Mouse (Mus musculus): ENCODE measurements at regions not wholly inside any gene's neighbourhood (a gene's known extent, or its start where the extent isn't known, plus 50 kb on each side); places are given as distances from the start of the nearest gene placed in this dataset.
"Not testable (repeated sequence)": the region's sequence is repeated elsewhere in the genome, so short reads cannot be mapped to it uniquely, and the experiment has no call there.

- no peak for DNase-seq (ENCODE audit: low spot score in 2 of 2)
Measured at GRCm38 (mm10) chr12:15654585-15654984, 162.1 kb downstream of the Trib2 start.

GRCm38 (mm10) chr12:15653357-15653763 is 163.4 kb downstream of the Trib2 start:
- DNase-seq (ENCODE audit: low spot score in 2 of 2), result no peak

DNA sequence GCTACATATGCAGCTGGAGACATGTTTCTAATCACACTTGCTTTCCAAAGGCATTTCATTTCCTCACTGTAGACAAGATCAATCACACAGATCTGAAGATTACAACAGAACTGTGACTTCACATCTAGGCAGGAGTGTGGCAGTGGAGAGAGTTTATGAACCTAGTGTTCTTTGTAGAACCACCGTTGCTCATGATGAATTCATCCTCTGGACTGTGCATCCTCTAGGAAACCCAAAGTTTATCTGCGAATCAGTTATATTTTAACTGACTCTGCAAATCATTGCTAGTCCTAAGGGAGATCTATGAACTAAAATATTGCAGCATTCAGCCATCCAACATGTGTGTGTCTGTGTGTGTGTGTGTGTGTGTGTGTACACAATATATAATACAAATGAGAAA is 165.4 kb downstream of the Trib2 start:
- no peak for DNase-seq (ENCODE audit: low spot score in 2 of 2)

GRCm38 (mm10) chr12:15649906-15650305 is 166.8 kb downstream of the Trib2 start:
- no peak for DNase-seq (ENCODE audit: low spot score in 2 of 2)

DNA sequence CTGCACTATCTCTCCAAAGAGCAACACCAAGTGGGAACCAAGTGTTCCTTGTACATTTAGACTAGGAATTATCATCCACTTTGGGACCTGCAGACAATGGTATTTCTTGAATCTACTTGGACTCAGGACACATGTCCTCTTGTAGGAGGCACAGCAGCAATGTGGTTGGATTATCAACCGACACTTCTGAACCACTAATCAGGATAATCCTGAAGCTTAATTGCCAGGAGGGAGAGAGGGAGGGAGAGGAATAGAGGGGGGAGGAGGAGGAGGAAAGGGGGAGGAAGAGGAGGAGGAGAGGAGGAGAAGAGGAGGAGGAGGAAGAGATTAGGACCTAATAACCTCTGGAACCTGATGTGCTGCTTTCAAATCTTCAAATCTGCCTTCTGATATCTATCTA is 167.5 kb downstream of the Trib2 start:
- DNase-seq (ENCODE audit: low spot score in 2 of 2), result no peak

DNA sequence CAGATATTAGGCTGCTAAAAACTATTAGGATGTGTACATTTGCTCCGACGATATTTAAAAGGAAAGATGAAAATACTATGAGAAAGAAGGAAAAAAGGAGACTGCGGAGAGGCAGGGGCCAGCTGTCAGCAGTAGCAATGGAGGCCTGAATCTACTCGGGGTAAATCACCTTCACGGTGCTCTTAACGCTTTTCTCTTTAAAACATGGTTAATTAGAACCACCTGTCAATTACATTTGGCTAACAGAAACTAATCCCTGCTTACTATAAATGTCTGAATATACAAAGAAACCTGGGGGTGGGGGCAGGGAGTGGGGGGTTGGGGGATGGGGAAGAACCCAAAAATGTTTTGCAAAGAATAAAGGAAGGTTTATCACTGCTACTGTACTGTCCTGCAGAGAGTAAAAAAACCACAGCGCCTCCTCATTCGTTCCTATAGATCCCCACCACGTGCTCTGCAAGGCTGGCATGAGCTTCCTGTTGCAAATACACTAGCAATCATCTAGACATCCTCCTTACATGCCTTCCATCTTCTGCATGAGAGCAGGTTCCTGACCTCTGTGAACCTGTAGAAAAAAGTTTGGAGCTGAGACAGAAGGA is 172.5 kb downstream of the Trib2 start:
- no peak for DNase-seq (ENCODE audit: low spot score in 2 of 2)

DNA sequence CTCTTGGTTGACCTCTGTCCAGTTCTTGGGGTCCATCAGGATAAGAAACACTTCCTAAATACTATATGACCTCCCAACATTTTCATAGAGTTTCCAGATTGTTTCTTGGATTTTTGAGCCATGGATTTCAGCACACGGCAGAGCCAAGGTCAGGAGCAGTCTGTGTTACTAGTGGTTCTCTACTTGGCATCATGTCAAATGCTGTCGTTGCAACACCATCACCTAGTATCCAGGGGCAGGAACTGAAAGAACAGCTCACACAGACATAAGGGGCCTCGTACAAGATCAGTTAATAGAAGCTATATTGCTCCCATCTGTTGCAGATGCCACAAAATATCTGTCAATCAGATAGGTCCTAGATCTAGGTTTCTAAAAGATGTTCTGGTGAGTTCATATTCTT is 173.1 kb downstream of the Trib2 start:
- no peak for DNase-seq (ENCODE audit: low spot score in 2 of 2)

DNA sequence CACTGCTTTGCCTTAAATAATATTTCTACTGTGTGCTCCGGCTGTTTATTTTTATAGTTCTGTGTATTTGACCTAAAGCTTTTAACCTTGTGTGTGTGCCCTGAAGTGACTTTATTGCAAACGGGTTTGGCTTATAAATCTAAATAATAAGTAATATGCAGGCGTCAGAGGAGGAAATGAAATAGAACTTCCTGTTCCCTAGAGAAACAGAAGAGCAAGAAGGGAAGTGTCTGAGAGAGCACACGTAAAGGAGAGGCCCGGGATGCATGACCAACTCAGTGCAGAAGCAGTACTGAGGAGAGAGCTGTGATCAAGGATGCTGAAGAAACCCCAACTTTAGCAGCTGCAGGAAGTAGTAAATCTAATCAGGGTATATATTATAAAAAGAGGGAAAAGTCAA is 176.4 kb downstream of the Trib2 start:
- DNase-seq (ENCODE audit: low spot score in 2 of 2), result no peak

- no peak for DNase-seq (ENCODE audit: low spot score in 2 of 2)
Measured at GRCm38 (mm10) chr12:15629971-15630370, 186.8 kb downstream of the Trib2 start.

- no peak for DNase-seq (ENCODE audit: low spot score in 2 of 2)
Measured at GRCm38 (mm10) chr12:15619521-15619920, 197.2 kb downstream of the Trib2 start.

DNA sequence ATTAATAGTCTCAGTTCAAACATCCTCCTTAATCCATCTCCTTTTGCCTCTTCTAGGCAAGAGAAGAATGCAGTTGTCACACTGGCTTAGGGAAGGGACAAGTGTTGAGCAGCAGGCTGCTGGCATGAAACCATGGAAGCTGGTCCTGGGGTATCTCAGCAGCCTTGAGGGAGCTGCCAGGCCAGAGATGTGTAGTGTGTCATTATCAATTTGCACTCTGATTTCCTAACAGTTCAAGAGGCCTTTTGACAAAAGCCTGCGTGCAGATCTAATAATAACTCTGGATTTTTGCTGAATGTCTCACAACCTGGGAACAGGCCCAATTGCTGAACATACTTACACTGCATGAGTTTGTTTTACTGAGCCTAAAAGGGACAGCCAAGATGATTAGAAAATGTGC is 199.4 kb downstream of the Trib2 start:
- peak in 1 of 2 experiments; percentile 15 for DNase-seq (ENCODE audit: low spot score in 2 of 2)

- DNase-seq (ENCODE audit: low spot score in 2 of 2), result no peak
Measured at GRCm38 (mm10) chr12:15611847-15612580, 204.7 kb downstream of the Trib2 start.

GRCm38 (mm10) chr12:15607091-15607490 is 209.6 kb downstream of the Trib2 start:
- DNase-seq (ENCODE audit: low spot score in 2 of 2), result no peak

- peak in 1 of 2 experiments; percentile 4 for DNase-seq (ENCODE audit: low spot score in 2 of 2)
Measured at GRCm38 (mm10) chr12:15606095-15606494, 210.6 kb downstream of the Trib2 start.

GRCm38 (mm10) chr12:15604630-15605029 is 212.1 kb downstream of the Trib2 start:
- DNase-seq (ENCODE audit: low spot score in 2 of 2), result no peak

DNA sequence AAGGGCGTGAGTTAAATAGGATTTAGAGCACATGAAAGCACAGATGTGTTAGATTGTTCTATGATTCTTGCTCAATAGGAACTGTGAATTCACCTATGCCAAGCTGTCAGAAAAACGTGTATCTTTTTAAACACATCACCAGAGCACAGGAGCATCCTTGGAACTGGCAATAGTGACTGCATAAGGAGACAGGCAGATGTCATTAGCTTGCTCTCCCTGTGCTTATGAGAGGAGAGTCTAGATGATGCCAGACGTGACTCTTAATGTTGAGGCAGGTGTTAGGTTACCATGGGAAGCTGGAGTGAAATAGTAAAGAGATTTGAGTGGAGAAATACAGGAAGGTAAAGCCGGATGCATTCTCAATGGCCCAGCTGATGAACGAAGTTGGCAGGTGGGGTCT is 212.8 kb downstream of the Trib2 start:
- no peak for DNase-seq (ENCODE audit: low spot score in 2 of 2)

- no peak for DNase-seq (ENCODE audit: low spot score in 2 of 2)
Measured at GRCm38 (mm10) chr12:15603319-15603718, 213.4 kb downstream of the Trib2 start.

DNA sequence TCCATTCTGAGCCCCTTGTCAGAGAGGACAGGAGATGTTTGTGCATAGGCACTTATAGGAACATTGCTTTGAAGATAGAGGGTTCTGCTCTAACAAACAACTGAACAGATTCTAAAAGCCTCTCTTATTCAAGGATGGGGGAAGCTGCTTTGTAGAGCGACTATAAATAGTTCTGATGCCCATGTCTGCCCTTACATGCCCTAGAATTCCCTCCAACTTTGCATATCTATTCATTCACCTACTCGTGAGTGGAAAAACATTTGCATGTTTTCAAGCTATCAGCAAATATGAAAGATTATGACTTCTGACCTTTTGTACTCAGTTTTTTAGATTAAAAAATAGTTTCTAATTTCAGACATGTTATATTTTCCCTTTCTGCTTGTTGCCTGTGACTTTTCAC is 222.0 kb downstream of the Trib2 start:
- DNase-seq (ENCODE audit: low spot score in 2 of 2), result no peak

DNA sequence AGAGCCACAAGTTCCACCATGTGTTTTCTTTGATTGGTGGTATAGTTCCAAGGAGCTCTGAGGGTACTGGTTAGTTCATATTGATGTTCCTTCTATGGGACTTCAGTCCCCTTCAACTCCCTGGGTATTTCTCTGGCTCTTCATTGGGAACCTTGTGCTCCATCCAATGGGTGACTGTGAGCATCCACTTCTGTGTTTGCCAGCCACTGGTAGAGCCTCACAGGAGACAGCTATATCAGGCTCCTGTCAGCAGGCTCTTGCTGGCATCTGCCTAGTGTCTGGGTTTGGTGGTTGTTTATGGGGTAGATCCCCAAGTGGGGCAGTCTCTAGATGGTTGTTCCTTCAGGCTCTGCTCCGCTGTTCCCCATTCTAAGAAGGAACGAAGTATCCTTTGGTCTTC is 228.9 kb downstream of the Trib2 start:
- not testable (repeated sequence) for DNase-seq (ENCODE audit: low spot score in 2 of 2)

- DNase-seq (ENCODE audit: low spot score in 2 of 2), result no peak
Measured at GRCm38 (mm10) chr12:15586706-15587442, 229.8 kb downstream of the Trib2 start.

GRCm38 (mm10) chr12:15585845-15586244 is 230.9 kb downstream of the Trib2 start:
- no peak for DNase-seq (ENCODE audit: low spot score in 2 of 2)

DNA sequence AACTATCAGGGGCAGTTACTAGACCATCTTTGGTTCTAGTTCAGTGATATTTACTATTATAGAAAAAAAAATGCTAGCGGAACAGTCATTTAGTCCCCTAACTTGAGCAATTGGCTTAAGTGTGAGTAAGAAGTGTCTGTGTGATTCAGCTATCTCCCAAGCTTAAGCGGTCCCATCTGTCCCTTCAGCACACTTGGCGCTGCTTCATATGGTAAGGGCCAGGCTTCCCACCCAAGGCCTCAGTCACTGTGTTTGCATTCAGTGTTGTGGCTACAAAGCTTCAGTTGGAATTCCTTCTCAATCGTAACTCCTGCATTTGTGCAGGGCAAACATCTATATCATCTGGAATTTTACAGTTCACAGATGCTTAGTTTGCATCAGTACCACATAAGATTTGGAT is 232.0 kb downstream of the Trib2 start:
- no peak for DNase-seq (ENCODE audit: low spot score in 2 of 2)

- no peak for DNase-seq (ENCODE audit: low spot score in 2 of 2)
Measured at GRCm38 (mm10) chr12:15566785-15567109, 250.0 kb downstream of the Trib2 start.

All from cerebellum, postnatal 4 days (tissue).